Mouse (Mus musculus): Measurements from ENCODE around the gene Neo1. TPM values are rescaled to one million over a fixed set of nuclear protein-coding genes. Genes with fewer than 3 reads are reported as not detected.

Gene Neo1
- 0.47 and 0.61 TPM in 2 replicates for total RNA-seq (2017)

GRCm38 (mm10) chr9:59036159-59036731 is at the start of gene Neo1:
Neo1 (minus strand) TSS chr9:59036441.
- ATAC-seq (ENCODE audit: extremely low read depth, insufficient number of reproducible peaks, low FRiP score, poor library complexity, severe bottlenecking) = no peak

- no peak for ATAC-seq (ENCODE audit: extremely low read depth, insufficient number of reproducible peaks, low FRiP score, poor library complexity, severe bottlenecking)
Observed at GRCm38 (mm10) chr9:59075632-59076031, 39.4 kb upstream of the Neo1 start.

GRCm38 (mm10) chr9:59073887-59074286 is 37.6 kb upstream of the Neo1 start:
- no peak for ATAC-seq (ENCODE audit: extremely low read depth, insufficient number of reproducible peaks, low FRiP score, poor library complexity, severe bottlenecking)

GRCm38 (mm10) chr9:59072076-59072777 is 36.0 kb upstream of the Neo1 start:
- ATAC-seq (ENCODE audit: extremely low read depth, insufficient number of reproducible peaks, low FRiP score, poor library complexity, severe bottlenecking) = no peak

GRCm38 (mm10) chr9:59071220-59071977 is 35.2 kb upstream of the Neo1 start:
- ATAC-seq (ENCODE audit: extremely low read depth, insufficient number of reproducible peaks, low FRiP score, poor library complexity, severe bottlenecking) = no peak

- no peak for ATAC-seq (ENCODE audit: extremely low read depth, insufficient number of reproducible peaks, low FRiP score, poor library complexity, severe bottlenecking)
Observed at GRCm38 (mm10) chr9:59070216-59070615, 34.0 kb upstream of the Neo1 start.

- no peak for ATAC-seq (ENCODE audit: extremely low read depth, insufficient number of reproducible peaks, low FRiP score, poor library complexity, severe bottlenecking)
Observed at GRCm38 (mm10) chr9:59065616-59066301, 29.5 kb upstream of the Neo1 start.

- no peak for ATAC-seq (ENCODE audit: extremely low read depth, insufficient number of reproducible peaks, low FRiP score, poor library complexity, severe bottlenecking)
Observed at GRCm38 (mm10) chr9:59062409-59062808, 26.2 kb upstream of the Neo1 start.

- ATAC-seq (ENCODE audit: extremely low read depth, insufficient number of reproducible peaks, low FRiP score, poor library complexity, severe bottlenecking) = no peak
Observed at GRCm38 (mm10) chr9:59060026-59060605, 23.9 kb upstream of the Neo1 start.

- ATAC-seq (ENCODE audit: extremely low read depth, insufficient number of reproducible peaks, low FRiP score, poor library complexity, severe bottlenecking) = no peak
Observed at GRCm38 (mm10) chr9:59059158-59059557, 22.9 kb upstream of the Neo1 start.

- no peak for ATAC-seq (ENCODE audit: extremely low read depth, insufficient number of reproducible peaks, low FRiP score, poor library complexity, severe bottlenecking)
Observed at GRCm38 (mm10) chr9:59058060-59058459, 21.8 kb upstream of the Neo1 start.

GRCm38 (mm10) chr9:59056281-59056680 is 20.0 kb upstream of the Neo1 start:
- ATAC-seq (ENCODE audit: extremely low read depth, insufficient number of reproducible peaks, low FRiP score, poor library complexity, severe bottlenecking) = no peak

- ATAC-seq (ENCODE audit: extremely low read depth, insufficient number of reproducible peaks, low FRiP score, poor library complexity, severe bottlenecking) = no peak
Observed at GRCm38 (mm10) chr9:59041805-59042204, 5.6 kb upstream of the Neo1 start.

- no peak for ATAC-seq (ENCODE audit: extremely low read depth, insufficient number of reproducible peaks, low FRiP score, poor library complexity, severe bottlenecking)
Observed at GRCm38 (mm10) chr9:59036732-59037341, 596 bp upstream of the Neo1 start.

GRCm38 (mm10) chr9:59035342-59036158 is 691 bp downstream of the Neo1 start:
- ATAC-seq (ENCODE audit: extremely low read depth, insufficient number of reproducible peaks, low FRiP score, poor library complexity, severe bottlenecking) = no peak

GRCm38 (mm10) chr9:59034836-59035235 is 1.4 kb downstream of the Neo1 start:
- no peak for ATAC-seq (ENCODE audit: extremely low read depth, insufficient number of reproducible peaks, low FRiP score, poor library complexity, severe bottlenecking)

- no peak for ATAC-seq (ENCODE audit: extremely low read depth, insufficient number of reproducible peaks, low FRiP score, poor library complexity, severe bottlenecking)
Observed at GRCm38 (mm10) chr9:59033492-59033891, 2.7 kb downstream of the Neo1 start.

- no peak for ATAC-seq (ENCODE audit: extremely low read depth, insufficient number of reproducible peaks, low FRiP score, poor library complexity, severe bottlenecking)
Observed at GRCm38 (mm10) chr9:59024245-59024844, 11.9 kb downstream of the Neo1 start.

Measured in neutrophil, adult 5-6 weeks (primary cell).